Mouse (Mus musculus) intestine, embryonic 16.5 days (tissue): ENCODE data around the gene Pdha1. TPM values are rescaled to one million over a fixed set of nuclear protein-coding genes. Genes with fewer than 3 reads are reported as not detected.

ENCODE experiments used
- ATAC-seq: fragments of 200-750 bp; cut with Nextera tagmentation; 2 replicates; pipeline ENCODE4 v1.8.0; 2017; ENCODE audit warnings: moderate TSS enrichment, moderate library complexity
- H3K27ac ChIP-seq: fragments of 300-500 bp; sonication (generic); 2 replicates; pipeline ENCODE4 v1.5.1; 2014; ENCODE audit warnings: mild to moderate bottlenecking, low read length
- H3K27me3 ChIP-seq: fragments of 300-500 bp; sonication (generic); replicated peaks from 2 replicates; pipeline ENCODE4 v1.6.1; 2014; ENCODE audit warnings: low read length, control low read depth, mixed read lengths; ENCODE audit not compliant: control insufficient read depth, insufficient read depth
- H3K36me3 ChIP-seq: fragments of 300-500 bp; sonication (generic); 2 replicates; pipeline ENCODE4 v1.6.1; 2014; ENCODE audit warnings: low read length, control low read depth; ENCODE audit not compliant: control insufficient read depth, insufficient read depth
- H3K4me1 ChIP-seq: fragments of 300-500 bp; sonication (generic); 2 replicates; pipeline ENCODE4 v1.6.1; 2014; ENCODE audit warnings: low read length, control low read depth, mixed read lengths; ENCODE audit not compliant: control insufficient read depth, insufficient read depth
- H3K4me2 ChIP-seq: fragments of 300-500 bp; sonication (generic); 2 replicates; pipeline ENCODE4 v1.6.1; 2014; ENCODE audit warnings: low read depth, low read length, control low read depth
- H3K4me3 ChIP-seq: fragments of 300-500 bp; sonication (generic); 2 replicates; pipeline ENCODE4 v1.5.1; 2014; ENCODE audit warnings: mild to moderate bottlenecking, low read length
- H3K9ac ChIP-seq: fragments of 300-500 bp; sonication (generic); 2 replicates; pipeline ENCODE4 v1.6.1; 2014; ENCODE audit warnings: low read depth, low read length
- H3K9me3 ChIP-seq: fragments of 300-500 bp; sonication (generic); 2 replicates; pipeline ENCODE4 v1.6.1; 2016; ENCODE audit warnings: low read length, control low read depth; ENCODE audit not compliant: control insufficient read depth
- WGBS: fragments of 180-500 bp; shearing (Covaris S2); extraction: QIAGEN DNeasy Blood & Tissue Kit; methylation state at CpG from one replicate; pipeline ENCODE4 v1.1.7; 2014; 5-methylcytosine and 5-hydroxymethylcytosine counted together
- polyA plus RNA-seq: library from polyadenylated mRNA; unstranded; fragments of >200 nt; fragmentation: Nextera tagmentation; extraction: Ambion mirVana; gene quantifications from 2 replicates; pipeline ENCODE4 v1.2.1, GENCODE M21; 2015

The Pdha1 gene
- polyA plus RNA-seq, 1 experiment from 2014 or later, result 172 TPM

DNA sequence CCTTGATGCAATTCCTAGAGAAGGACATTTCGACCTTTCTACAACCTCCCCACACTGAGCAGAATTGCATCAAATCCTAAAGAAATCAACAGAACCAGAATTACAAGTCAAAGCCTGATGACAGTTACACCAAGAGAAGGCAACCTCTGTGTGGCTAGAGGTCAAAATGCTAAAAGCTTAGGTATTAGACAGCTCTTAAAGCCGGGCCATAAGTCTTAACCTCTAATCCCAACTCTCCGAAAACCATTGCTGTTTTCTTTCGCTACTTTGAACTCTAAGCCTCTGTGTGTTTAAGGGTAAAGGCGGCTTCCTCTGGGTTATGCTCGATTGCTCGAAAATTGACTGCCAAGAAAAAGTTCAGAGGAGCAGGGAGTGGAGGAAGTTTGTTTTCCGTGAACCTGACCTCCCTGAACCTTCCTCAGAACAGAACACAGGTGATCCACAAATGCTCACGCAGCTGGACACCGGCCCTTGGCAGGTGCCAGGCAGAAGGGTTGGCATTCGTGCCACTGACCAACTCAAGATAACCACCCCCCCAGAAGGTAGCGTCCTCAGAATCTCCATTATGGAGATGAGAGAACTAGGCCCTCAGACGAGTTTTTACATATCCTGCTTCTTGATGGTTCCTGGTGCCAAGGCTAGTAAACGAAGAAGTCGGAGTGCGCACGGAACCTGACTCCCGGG, 894 bp downstream of the Pdha1 start:
- Histone ChIP-seq H3K27me3 (no peaks in the 10 kb centered on the region), H3K36me3 (no peaks in the 10 kb centered on the region), H3K9ac (peak overlapping the region; percentile 76), H3K27ac (peak overlapping the region; percentile 97), H3K4me3 (peak overlapping the region; percentile 65), H3K4me1 (no peaks in the 10 kb centered on the region), H3K4me2 (peak overlapping the region; percentile 57), H3K9me3 (no peaks in the 10 kb centered on the region)
- 19% methylated on average over 18 of the region's 18 CpGs for WGBS
- no peak for ATAC-seq

DNA sequence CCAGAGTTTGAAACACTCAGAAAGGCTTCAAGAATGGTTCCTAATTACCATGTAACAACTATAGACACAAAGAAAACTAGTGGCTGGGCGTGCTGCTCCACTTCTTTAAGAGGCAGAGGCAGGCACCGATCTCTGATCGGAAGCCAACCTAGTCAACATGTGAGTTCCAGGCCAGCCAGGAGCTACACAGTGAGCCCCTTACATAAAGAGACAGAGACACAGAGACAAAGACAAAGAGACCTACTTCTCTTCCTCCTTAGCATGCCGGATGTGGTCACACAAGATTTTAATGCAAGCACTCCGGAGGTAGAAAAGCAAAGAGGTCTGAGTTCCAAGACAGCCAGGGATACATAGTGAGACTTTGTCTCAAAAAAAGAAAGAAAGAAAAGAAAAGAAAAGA, 2.1 kb downstream of the Pdha1 start:
- no peak for ATAC-seq
- Histone ChIP-seq H3K9me3 (no peaks in the 10 kb centered on the region), H3K4me2 (peak overlapping the region; percentile 33), H3K27ac (no peak overlapping the region), H3K4me1 (no peaks in the 10 kb centered on the region), H3K4me3 (peak overlapping the region; percentile 65), H3K27me3 (no peaks in the 10 kb centered on the region), H3K36me3 (no peaks in the 10 kb centered on the region), H3K9ac (0 out of 2 replicates have a peak overlapping the region, but pooled peaks have one; percentile 19)
- 31% methylated on average over 5 of the region's 5 CpGs for WGBS

DNA sequence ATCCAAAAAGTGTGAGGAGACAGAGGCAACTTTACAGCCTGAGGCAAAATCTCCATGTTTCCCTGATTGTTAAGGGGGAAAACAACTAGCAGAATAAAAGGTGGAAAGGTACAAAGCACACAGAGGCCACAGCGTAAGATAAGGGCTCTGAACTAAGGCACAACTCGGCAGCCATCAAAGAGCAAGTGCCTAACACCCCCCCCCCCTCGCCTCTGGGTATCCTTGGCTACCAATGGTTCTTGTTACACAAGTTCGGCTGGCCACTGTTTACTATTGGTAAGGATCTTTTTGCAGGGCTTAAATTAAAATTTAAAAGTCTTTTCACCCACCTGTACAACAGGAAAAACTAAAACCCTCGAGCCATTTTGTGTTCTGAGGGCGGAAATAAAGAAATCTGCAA, 2.5 kb downstream of the Pdha1 start:
- 43% methylated on average over 6 of the region's 6 CpGs for WGBS
- ATAC-seq, result no peak
- Histone ChIP-seq H3K36me3 (no peaks in the 10 kb centered on the region), H3K4me2 (peak overlapping the region; percentile 33), H3K9ac (no peak overlapping the region), H3K27me3 (no peaks in the 10 kb centered on the region), H3K27ac (no peak overlapping the region), H3K4me1 (no peaks in the 10 kb centered on the region), H3K9me3 (no peaks in the 10 kb centered on the region), H3K4me3 (no peak overlapping the region)

DNA sequence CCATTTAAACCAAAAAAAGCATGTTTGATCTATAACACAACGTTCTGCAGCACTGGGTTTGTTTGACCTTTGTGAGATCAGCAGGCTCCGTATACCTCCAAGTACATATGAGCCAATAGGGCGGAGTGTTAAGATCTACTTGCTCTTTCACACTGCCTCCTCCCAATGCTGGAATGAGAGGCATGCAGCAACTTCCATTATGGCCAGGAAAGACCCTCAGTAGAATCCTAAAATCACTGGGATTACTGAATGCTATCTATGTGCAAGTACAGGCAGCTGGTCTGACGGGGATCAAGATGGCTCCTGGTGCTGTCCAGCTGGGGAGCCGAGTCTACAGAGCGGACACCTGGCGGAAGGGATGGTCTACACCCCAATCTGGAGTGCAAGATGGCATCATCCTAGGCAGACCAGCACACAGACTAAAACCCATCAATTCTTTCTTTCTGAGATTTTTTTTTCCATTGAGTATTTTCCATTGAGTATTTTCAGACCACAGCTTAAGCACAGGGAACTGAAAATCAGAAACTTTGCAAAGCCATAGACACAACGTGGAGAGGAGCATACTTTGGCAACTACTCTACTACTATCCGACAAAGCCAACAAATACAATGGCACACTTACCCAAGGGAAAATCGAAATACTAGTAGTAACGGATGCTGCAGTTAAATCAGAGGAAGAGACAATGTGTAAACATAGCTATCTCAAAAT, 3.9 kb downstream of the Pdha1 start:
- Histone ChIP-seq H3K9ac (no peak overlapping the region), H3K27me3 (no peaks in the 10 kb centered on the region), H3K4me3 (no peak overlapping the region), H3K4me1 (no peaks in the 10 kb centered on the region), H3K36me3 (no peaks in the 10 kb centered on the region), H3K4me2 (no peak overlapping the region), H3K27ac (no peak overlapping the region), H3K9me3 (no peaks in the 10 kb centered on the region)
- 74% methylated on average over 11 of the region's 11 CpGs for WGBS
- ATAC-seq, result no peak

DNA sequence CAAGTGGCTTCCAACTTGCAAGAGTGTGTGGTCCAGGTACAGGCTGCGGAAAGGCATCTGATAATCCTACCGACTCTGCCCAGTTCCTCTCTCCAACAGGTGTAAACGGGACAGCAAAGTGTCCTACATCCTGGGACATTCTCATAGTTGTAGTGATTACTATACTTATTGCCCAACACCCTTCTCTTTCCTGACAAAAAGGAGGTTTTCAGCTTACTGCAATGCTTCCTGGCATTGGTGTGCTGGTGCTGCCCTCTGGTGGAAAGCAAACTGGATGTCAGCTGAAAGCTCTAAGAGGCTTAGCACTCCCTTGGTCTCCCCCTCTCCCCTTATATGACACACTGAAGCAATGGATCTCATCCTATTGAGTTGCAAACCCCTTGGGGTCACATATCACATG, 21.6 kb downstream of the Pdha1 start:
- peak; percentile 40; the same call in 1 of the 2 replicates for ATAC-seq
- Histone ChIP-seq H3K9ac (no peak overlapping the region), H3K27ac (no peak overlapping the region), H3K9me3 (no peaks in the 10 kb centered on the region), H3K36me3 (no peaks in the 10 kb centered on the region), H3K27me3 (0 out of 2 replicates have a peak, but pooled peaks cover 3% of the 10 kb centered on the region), H3K4me1 (no peaks in the 10 kb centered on the region), H3K4me2 (no peak overlapping the region), H3K4me3 (no peak overlapping the region)
- WGBS, result 76% methylated on average over 3 of the region's 3 CpGs

DNA sequence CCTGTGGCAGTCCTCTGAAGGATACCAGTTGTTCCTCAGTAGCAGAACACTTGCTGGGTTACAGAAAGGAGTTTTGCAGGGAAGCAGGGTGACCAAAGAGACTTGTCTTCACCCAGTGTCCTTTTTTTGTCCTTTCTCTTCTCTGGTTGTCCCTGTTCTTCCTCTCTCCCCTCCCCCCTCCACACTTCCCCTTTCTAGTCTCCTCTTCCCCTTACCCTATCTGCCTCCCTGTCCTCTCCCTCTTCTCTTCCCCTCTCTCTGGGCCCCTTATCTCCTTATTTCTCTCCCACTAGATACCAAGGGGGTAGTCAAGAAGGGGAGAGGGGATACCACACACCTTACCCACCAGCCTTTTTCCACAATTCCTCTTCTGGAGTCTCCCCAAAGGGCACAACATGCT, 22.1 kb downstream of the Pdha1 start:
- ATAC-seq, result no peak
- Histone ChIP-seq H3K4me3 (no peak overlapping the region), H3K36me3 (no peaks in the 10 kb centered on the region), H3K4me2 (no peak overlapping the region), H3K27me3 (0 out of 2 replicates have a peak, but pooled peaks cover 3% of the 10 kb centered on the region), H3K27ac (no peak overlapping the region), H3K9ac (no peak overlapping the region), H3K9me3 (no peaks in the 10 kb centered on the region), H3K4me1 (no peaks in the 10 kb centered on the region)

DNA sequence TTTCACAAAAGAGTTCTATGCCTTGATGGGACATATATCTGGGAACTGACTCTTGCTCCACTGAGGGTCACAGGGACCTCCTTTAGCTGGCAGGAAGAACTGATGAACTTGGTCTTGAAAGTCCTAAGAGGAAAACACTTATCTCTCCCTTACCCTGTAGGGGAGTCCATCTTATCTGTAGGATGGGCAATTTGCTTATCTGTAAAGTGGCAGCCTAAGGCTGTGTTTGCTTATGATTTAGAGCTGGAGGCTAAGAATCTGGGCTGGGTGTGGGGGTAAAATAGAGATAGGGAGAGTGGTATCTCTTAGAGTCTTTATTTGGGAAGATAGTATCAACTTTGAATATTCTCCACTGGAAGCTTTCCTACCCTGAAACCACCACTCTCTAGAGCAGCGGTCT, 24.4 kb downstream of the Pdha1 start:
- 57% methylated on average over 1 of the region's 1 CpGs for WGBS
- Histone ChIP-seq H3K27me3 (no peaks in the 10 kb centered on the region), H3K4me2 (no peak overlapping the region), H3K9ac (no peak overlapping the region), H3K9me3 (no peaks in the 10 kb centered on the region), H3K4me3 (no peak overlapping the region), H3K27ac (no peak overlapping the region), H3K4me1 (no peaks in the 10 kb centered on the region), H3K36me3 (no peaks in the 10 kb centered on the region)
- no peak for ATAC-seq

DNA sequence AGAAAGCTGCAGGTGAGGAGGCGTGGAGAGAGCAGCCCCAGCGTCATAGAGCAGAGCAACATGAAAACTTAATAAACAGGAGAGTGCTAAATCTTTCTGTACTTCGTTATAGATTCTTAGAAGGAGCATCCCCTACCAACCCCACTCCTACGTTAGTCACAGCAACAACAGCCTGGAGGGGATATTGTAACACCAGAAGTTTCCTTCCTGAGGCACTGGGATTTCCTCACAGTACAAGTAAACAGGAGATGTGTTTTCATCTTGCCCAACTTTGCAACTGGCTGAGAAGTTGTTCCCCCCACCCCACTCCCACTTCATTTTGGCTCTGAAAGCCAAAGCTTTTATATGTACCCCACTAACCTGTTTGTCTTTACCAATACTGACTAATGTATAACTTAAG, 30.4 kb downstream of the Pdha1 start:
- Histone ChIP-seq H3K4me3 (no peak overlapping the region), H3K4me2 (no peak overlapping the region), H3K36me3 (no peaks in the 10 kb centered on the region), H3K9ac (no peak overlapping the region), H3K27ac (no peak overlapping the region), H3K4me1 (no peaks in the 10 kb centered on the region), H3K9me3 (no peaks in the 10 kb centered on the region), H3K27me3 (no peaks in the 10 kb centered on the region)
- no peak for ATAC-seq
- WGBS, result 77% methylated on average over 4 of the region's 4 CpGs

DNA sequence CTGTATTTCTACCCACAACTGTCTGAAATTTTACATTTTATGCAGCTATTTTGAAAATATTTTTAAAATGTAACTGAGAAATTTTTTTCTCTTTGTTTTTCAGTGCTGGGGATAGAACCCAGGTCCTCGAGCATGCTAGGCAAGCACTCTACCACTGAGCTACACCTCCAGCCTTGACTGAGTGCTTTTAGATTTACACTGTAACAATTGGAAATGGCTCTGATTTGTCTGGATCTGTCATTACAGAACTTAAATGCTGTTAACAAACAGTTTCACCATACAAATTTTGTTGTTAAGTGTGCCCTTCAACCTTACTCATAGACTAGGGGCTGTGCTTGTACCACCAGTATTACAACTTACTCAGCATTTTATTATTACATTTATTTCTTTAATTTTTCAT, 46.2 kb downstream of the Pdha1 start:
- ATAC-seq, result no peak
- 80% methylated on average over 1 of the region's 1 CpGs for WGBS
- no peaks in the 10 kb centered on the region for H3K36me3 ChIP-seq

More for the DNA sequence above, 46.2 kb downstream of the Pdha1 start:
- Histone ChIP-seq H3K9ac (no peak overlapping the region), H3K9me3 (no peaks in the 10 kb centered on the region), H3K27me3 (no peaks in the 10 kb centered on the region), H3K4me3 (no peak overlapping the region), H3K4me2 (no peak overlapping the region), H3K27ac (no peak overlapping the region), H3K4me1 (no peaks in the 10 kb centered on the region)
